In genomic region chr9:122247430-122248027, GRCm38 (mm10) we compare ENCODE assay signal across 8 mouse cellular contexts. TPM values are rescaled to one million over a fixed set of nuclear protein-coding genes. Genes with fewer than 3 reads are reported as not detected.
DNase-seq lines count a peak whose midpoint lies in the region; ATAC-seq lines count a peak whose summit lies in the region.
"Had no signal": no experiment of that assay in that cellular context is flagged by ENCODE, and none has a peak within 500 bp of the region (broad histone marks: within the 10 kb centered on the region; RNA-seq: fewer than 3 reads in every experiment).

No protein-coding gene starts in this region.

- peak; percentile 66 for ATAC-seq in forebrain, embryonic 13.5 days
- ATAC-seq in hindbrain, embryonic 16.5 days, result peak; percentile 48; the same call in 1 of the 2 replicates
- peak; percentile 59 for ATAC-seq in megakaryocyte, adult 5-6 weeks (ENCODE audit: poor library complexity, severe bottlenecking)

- peaks cover 8% of the 10 kb centered on the region; the same call in 1 of the 2 replicates for H3K4me1 ChIP-seq in forebrain, embryonic 13.5 days
- no peaks in the 10 kb centered on the region; the same call in 1 of the 2 replicates for H3K4me1 ChIP-seq in hindbrain, embryonic 16.5 days (ENCODE audit: control insufficient read depth, insufficient read depth, low read depth, low read length)

- no peak overlapping the region for H3K27ac ChIP-seq in forebrain, embryonic 13.5 days
- H3K27ac ChIP-seq in hindbrain, embryonic 16.5 days (ENCODE audit: low read depth, low read length), result no peak overlapping the region
- H3K27ac ChIP-seq: lung, embryonic 15.5 days had no signal

- no peak overlapping the region for H3K4me3 ChIP-seq in forebrain, embryonic 13.5 days
- no peak overlapping the region for H3K4me3 ChIP-seq in hindbrain, embryonic 16.5 days (ENCODE audit: low read length)
- H3K4me3 ChIP-seq: lung, embryonic 15.5 days had no signal

- H3K36me3 ChIP-seq in forebrain, embryonic 13.5 days (ENCODE audit: poor library complexity, severe bottlenecking), result peaks cover 42% of the 10 kb centered on the region
- peaks cover 13% of the 10 kb centered on the region; the same call in 1 of the 2 replicates for H3K36me3 ChIP-seq in hindbrain, embryonic 16.5 days (ENCODE audit: control insufficient read depth, insufficient read depth, low read length)

- H3K9ac ChIP-seq in forebrain, embryonic 13.5 days, result no peak overlapping the region
- H3K9ac ChIP-seq in hindbrain, embryonic 16.5 days (ENCODE audit: low read depth, low read length), result no peak overlapping the region
- H3K9ac ChIP-seq: lung, embryonic 15.5 days had no signal

- H3K4me2 ChIP-seq in forebrain, embryonic 13.5 days, result no peak overlapping the region
- H3K4me2 ChIP-seq in hindbrain, embryonic 16.5 days (ENCODE audit: low read length), result no peak overlapping the region
- H3K4me2 ChIP-seq: lung, embryonic 15.5 days had no signal

- DNase-seq in Muller cell, postnatal 12 days (ENCODE audit: inconsistent ontology term), result peak; percentile 35
- DNase-seq in c-Kit-negative CD71-positive TER-119-positive erythroid progenitor cells, embryonic 14.5 days (ENCODE audit: low read depth, low spot score), result peak; percentile 59
- peak; percentile 75 to 85 for DNase-seq in left cerebral cortex, adult 18-20 months (ENCODE audit: low spot score in 2 of 2)
- peak; percentile 57 for DNase-seq in right cerebral cortex, postnatal 25 days

- WGBS in forebrain, embryonic 13.5 days, result 48% methylated on average over 13 of the region's 13 CpGs
- WGBS in hindbrain, embryonic 16.5 days, result 44% methylated on average over 13 of the region's 13 CpGs

- no peaks in the 10 kb centered on the region for H3K9me3 ChIP-seq in forebrain, embryonic 13.5 days (replicated peaks)
- no peaks in the 10 kb centered on the region for H3K9me3 ChIP-seq in hindbrain, embryonic 16.5 days (ENCODE audit: control insufficient read depth, low read length)
- H3K9me3 ChIP-seq: lung, embryonic 15.5 days had no signal

- no peaks in the 10 kb centered on the region for H3K27me3 ChIP-seq in forebrain, embryonic 13.5 days
- no peaks in the 10 kb centered on the region for H3K27me3 ChIP-seq in hindbrain, embryonic 16.5 days (replicated peaks; ENCODE audit: control insufficient read depth, insufficient read depth, low read length)
- H3K27me3 ChIP-seq: lung, embryonic 15.5 days had no signal

RNA-seq across cellular contexts. Expression of gene Ano10, which starts 46.7 kb away (rescaled TPM):
- 29.5 and 36.5 TPM in 2 replicates for polyA plus RNA-seq in forebrain, embryonic 13.5 days (2015; fragmentation: Nextera tagmentation; extraction: Ambion mirVana)
- 41.8 and 43.6 TPM in 2 replicates for polyA plus RNA-seq in hindbrain, embryonic 16.5 days (2015; fragmentation: Nextera tagmentation; extraction: Ambion mirVana)
- 10 to 100 TPM; 29.7 to 30.9 TPM for total RNA-seq in left cerebral cortex, adult 18-20 months (2021)
- 33.1 and 40.9 TPM in 2 replicates for total RNA-seq in megakaryocyte, adult 5-6 weeks (2015)
- 17.1 and 32.8 TPM in 2 replicates for total RNA-seq in megakaryocyte, adult 5-6 weeks (2017)
